Mouse (Mus musculus): ENCODE results near the gene Lrrc46.
A peak's percentile ranks its signal among the peaks of the same experiment; 100 is the strongest.

Gene Lrrc46

GRCm38 (mm10) chr11:97049492-97050085 is 8.4 kb upstream of the Lrrc46 start:
- no peak for DNase-seq (ENCODE audit: low read depth, low spot score)

GRCm38 (mm10) chr11:97048090-97048650 is 7.0 kb upstream of the Lrrc46 start:
- no peak for DNase-seq (ENCODE audit: low read depth, low spot score)

GRCm38 (mm10) chr11:97045861-97046260 is 4.7 kb upstream of the Lrrc46 start:
- DNase-seq (ENCODE audit: low read depth, low spot score): no peak

- no peak for DNase-seq (ENCODE audit: low read depth, low spot score)
These were observed 3.7 kb upstream of the Lrrc46 start for GRCm38 (mm10) chr11:97044902-97045301.

- no peak for DNase-seq (ENCODE audit: low read depth, low spot score)
These were observed 746 bp downstream of the Lrrc46 start for GRCm38 (mm10) chr11:97040301-97041021.

- no peak for DNase-seq (ENCODE audit: low read depth, low spot score)
These were observed 2.3 kb downstream of the Lrrc46 start for GRCm38 (mm10) chr11:97038881-97039280.

- DNase-seq (ENCODE audit: low read depth, low spot score): no peak
These were observed 5.1 kb downstream of the Lrrc46 start for GRCm38 (mm10) chr11:97036141-97036540.

GRCm38 (mm10) chr11:97033781-97034180 is 7.4 kb downstream of the Lrrc46 start:
- DNase-seq (ENCODE audit: low read depth, low spot score): no peak

GRCm38 (mm10) chr11:97032499-97032898 is 8.7 kb downstream of the Lrrc46 start:
- DNase-seq (ENCODE audit: low read depth, low spot score): no peak

GRCm38 (mm10) chr11:97031977-97032376 is 9.2 kb downstream of the Lrrc46 start:
- no peak for DNase-seq (ENCODE audit: low read depth, low spot score)

- no peak for DNase-seq (ENCODE audit: low read depth, low spot score)
These were observed 10.8 kb downstream of the Lrrc46 start for GRCm38 (mm10) chr11:97030426-97030825.

GRCm38 (mm10) chr11:97029686-97030417 is 11.4 kb downstream of the Lrrc46 start, which contains the start of gene Scrn2:
TSS of gene Scrn2 (plus strand) at chr11:97029938.
- DNase-seq (ENCODE audit: low read depth, low spot score): no peak

GRCm38 (mm10) chr11:97025721-97026344 is 15.4 kb downstream of the Lrrc46 start:
- peak; percentile 91 for DNase-seq (ENCODE audit: low read depth, low spot score)

GRCm38 (mm10) chr11:97024977-97025376 is 16.2 kb downstream of the Lrrc46 start:
- no peak for DNase-seq (ENCODE audit: low read depth, low spot score)

GRCm38 (mm10) chr11:97021873-97022484 is 19.2 kb downstream of the Lrrc46 start:
- DNase-seq (ENCODE audit: low read depth, low spot score): peak; percentile 93

GRCm38 (mm10) chr11:97021121-97021765 is 20.0 kb downstream of the Lrrc46 start:
- no peak for DNase-seq (ENCODE audit: low read depth, low spot score)

GRCm38 (mm10) chr11:97019345-97019708 is 21.9 kb downstream of the Lrrc46 start:
- DNase-seq (ENCODE audit: low read depth, low spot score): no peak

GRCm38 (mm10) chr11:97018583-97019344 is 22.4 kb downstream of the Lrrc46 start:
- no peak for DNase-seq (ENCODE audit: low read depth, low spot score)

- DNase-seq (ENCODE audit: low read depth, low spot score): no peak
These were observed 23.3 kb downstream of the Lrrc46 start for GRCm38 (mm10) chr11:97017696-97018582.

All from WW6 (cell line).